Mouse (Mus musculus) embryo, embryonic 10 days (tissue): ENCODE measurements around the gene Shisa6.

Source experiments
- DNase-seq: peaks from one replicate; pipeline ENCODE4 v3.0.0-alpha.2; 2015; ENCODE audit warnings: low spot score

The Shisa6 gene

GRCm38 (mm10) chr11:66232891-66233290 lies 292.9 kb downstream of the Shisa6 start:
- DNase-seq: no peak

GRCm38 (mm10) chr11:66222133-66222532 lies 303.6 kb downstream of the Shisa6 start:
- no peak for DNase-seq

GRCm38 (mm10) chr11:66218469-66218868 lies 307.3 kb downstream of the Shisa6 start:
- no peak for DNase-seq

DNA sequence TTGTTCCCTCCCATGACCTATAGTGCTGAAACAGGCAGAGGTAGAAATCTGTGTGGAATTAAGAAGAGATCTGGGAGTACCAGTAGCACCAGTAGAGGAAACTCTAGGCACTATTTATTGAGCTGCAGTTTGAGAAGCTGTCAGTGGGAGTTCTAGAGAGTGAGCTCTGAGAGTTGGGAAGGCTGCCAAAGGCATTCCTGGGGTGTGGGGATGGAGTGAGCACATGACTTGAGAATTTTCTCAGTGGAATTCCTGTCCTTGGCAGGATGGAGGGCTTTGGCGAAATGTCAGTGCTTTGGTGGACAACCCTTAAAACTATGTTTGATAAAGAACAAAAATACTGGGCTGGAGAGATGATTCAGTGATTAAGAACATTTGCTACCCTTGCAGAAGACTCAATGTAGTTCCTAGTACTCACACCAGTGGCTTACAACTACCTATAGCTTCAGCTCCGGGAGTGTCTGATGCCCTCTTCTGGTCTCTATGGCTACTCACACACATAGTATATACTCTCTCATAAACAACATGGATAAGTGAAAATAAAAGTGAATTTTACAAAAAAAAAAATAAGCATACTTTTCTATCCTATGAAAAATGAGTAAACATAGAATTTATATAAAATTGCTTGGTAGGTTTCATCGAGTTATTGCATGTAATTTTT lies 337.0 kb downstream of the Shisa6 start:
- no peak for DNase-seq

- no peak for DNase-seq
These were observed 337.6 kb downstream of the Shisa6 start for GRCm38 (mm10) chr11:66188146-66188545.

- DNase-seq: no peak
These were observed 348.0 kb downstream of the Shisa6 start for GRCm38 (mm10) chr11:66177781-66178180.

GRCm38 (mm10) chr11:66167801-66168651 lies 357.7 kb downstream of the Shisa6 start, which contains the start of gene Dnah9:
Gene Dnah9 (minus strand): TSS chr11:66168551.
- peak; percentile 93 for DNase-seq

DNA sequence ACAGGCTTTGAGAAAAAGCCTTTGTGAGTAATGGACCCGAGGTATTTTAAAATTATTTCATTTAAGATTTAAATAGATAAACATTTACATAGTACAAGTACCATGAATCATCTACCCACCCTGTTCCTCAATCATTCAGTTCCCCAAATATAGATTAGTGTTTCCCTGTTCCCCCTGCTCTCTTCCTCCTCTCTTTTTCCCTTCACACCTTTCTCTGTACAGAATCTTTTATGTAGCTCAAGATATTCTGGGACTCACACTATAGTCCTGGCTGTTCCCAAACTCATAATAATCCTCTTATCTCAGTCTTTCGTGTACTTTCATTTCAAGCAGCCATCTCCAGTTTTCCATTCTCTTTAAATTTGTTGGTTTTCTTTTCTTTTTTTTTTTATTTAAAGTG lies 361.7 kb downstream of the Shisa6 start:
- no peak for DNase-seq
